Mouse (Mus musculus): ENCODE results near the gene Olfr411.

GRCm38 (mm10) chr11:74393489-74393888 lies 41.0 kb upstream of the Olfr411 start:
- TF ChIP-seq CTCF (conservative IDR thresholded peaks at IDR 0.05; ENCODE audit: low read length) = no peak
- TF ChIP-seq POU5F1 (IDR thresholded peaks at IDR 0.05; ENCODE audit: borderline replicate concordance, low read length) = no peak
- TF ChIP-seq NANOG (IDR thresholded peaks at IDR 0.05; ENCODE audit: borderline replicate concordance, low read length) = no peak

Data from E14TG2a.4 (cell line).